Mouse (Mus musculus): ENCODE measurements at regions not wholly inside any gene's neighbourhood (a gene's known extent, or its start where the extent isn't known, plus 50 kb on each side); places are given as distances from the start of the nearest gene placed in this dataset.
A peak's percentile ranks its signal among the peaks of the same experiment; 100 is the strongest.

DNA sequence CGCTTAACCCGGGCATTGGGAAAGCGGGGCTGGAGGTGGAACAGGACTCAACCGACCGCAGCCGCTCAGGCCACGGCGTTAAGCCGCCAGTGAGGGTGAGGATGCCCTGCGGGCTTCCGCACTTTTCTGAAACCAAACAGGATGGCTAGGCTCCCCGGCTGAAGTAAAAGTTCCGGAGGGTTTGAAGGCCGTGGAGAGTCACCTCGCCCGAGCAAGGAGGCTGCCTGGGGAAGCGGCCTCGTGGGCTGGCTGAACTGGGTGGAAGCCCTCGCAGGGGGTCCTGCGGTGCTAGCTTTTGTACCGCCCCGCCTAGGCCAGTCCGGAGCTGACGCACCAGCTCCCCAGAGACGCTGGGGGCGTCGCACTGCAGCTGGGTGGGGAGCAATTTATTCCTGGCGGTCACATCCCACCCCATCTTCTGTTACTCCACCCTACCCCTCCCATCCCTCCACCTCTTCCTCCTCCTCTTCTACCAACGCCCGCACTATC, 217.1 kb downstream of the Mef2c start:
- no peaks in the 10 kb centered on the region; the same call in 1 of the 2 replicates for H3K79me2 ChIP-seq (ENCODE audit: control insufficient read depth, insufficient read depth, low read length, poor library complexity)
- H3K4me1 ChIP-seq (ENCODE audit: control insufficient read depth in 1 of 2, insufficient read depth in 2 of 2, low read length in 2 of 2) = no peaks in the 10 kb centered on the region; a peak in 1 of 4 replicates
- peak; percentile 55 for DNase-seq (ENCODE audit: low read depth, low spot score)
- no peaks in the 10 kb centered on the region for H3K36me3 ChIP-seq (ENCODE audit: control insufficient read depth in 1 of 2, insufficient read depth in 2 of 2, low read length in 2 of 2)
- no peak overlapping the region for H3K27ac ChIP-seq (ENCODE audit: control insufficient read depth, low read depth, low read length)
- peak overlapping the region; percentile 56 to 71 for H3K4me3 ChIP-seq (ENCODE audit: control insufficient read depth in 1 of 2, insufficient read depth in 1 of 2, low read depth in 2 of 2, low read length in 2 of 2)
- TF ChIP-seq MAX (IDR thresholded peaks at IDR 0.05; ENCODE audit: low read length) (no peak), BHLHE40 (IDR thresholded peaks at IDR 0.05; ENCODE audit: borderline replicate concordance, low read depth, low read length) (no peak), ZNF384 (IDR thresholded peaks at IDR 0.05; ENCODE audit: low read depth, low read length) (no peak), ZKSCAN1 (IDR thresholded peaks at IDR 0.05; ENCODE audit: low read depth, low read length) (no peak), JUND (IDR thresholded peaks at IDR 0.05; ENCODE audit: low read depth, low read length) (no peak), RAD21 (IDR thresholded peaks at IDR 0.05; ENCODE audit: low read depth, low read length) (no peak), USF2 (IDR thresholded peaks at IDR 0.05; ENCODE audit: borderline replicate concordance in 1 of 2, insufficient read depth in 1 of 2, low read depth in 1 of 2, low read length in 2 of 2) (no peak), CHD1 (IDR thresholded peaks at IDR 0.05; ENCODE audit: low read depth, low read length) (no peak), CTCF (IDR thresholded peaks at IDR 0.05 in 2 of 3, conservative IDR thresholded peaks at IDR 0.05 in 1 of 3; ENCODE audit: control insufficient read depth in 1 of 3, insufficient read depth in 1 of 3, low read depth in 2 of 3, low read length in 3 of 3, poor library complexity in 1 of 3, severe bottlenecking in 1 of 3) (no peak), MYC (IDR thresholded peaks at IDR 0.05; ENCODE audit: low read depth, low read length) (no peak), MYB (IDR thresholded peaks at IDR 0.05; ENCODE audit: low read depth, low read length) (no peak), TBP (IDR thresholded peaks at IDR 0.05; ENCODE audit: low read depth, low read length) (no peak), HCFC1 (IDR thresholded peaks at IDR 0.05; ENCODE audit: low read depth, low read length) (no peak), EP300 (IDR thresholded peaks at IDR 0.05; ENCODE audit: low read depth in 1 of 2, low read length in 2 of 2) (no peak), E2F4 (IDR thresholded peaks at IDR 0.05; ENCODE audit: borderline replicate concordance, low read depth, low read length) (no peak), KAT2A (conservative IDR thresholded peaks at IDR 0.05; ENCODE audit: low read depth, low read length) (no peak)
- H3K9me3 ChIP-seq (replicated peaks; ENCODE audit: insufficient read depth, low read length) = no peaks in the 10 kb centered on the region
- H3K9ac ChIP-seq (ENCODE audit: control insufficient read depth, low read depth, low read length, poor library complexity, severe bottlenecking) = peak overlapping the region; percentile 55
- H3K27me3 ChIP-seq (ENCODE audit: control insufficient read depth in 1 of 2, insufficient read depth in 2 of 2, low read length in 2 of 2) = no peaks in the 10 kb centered on the region

DNA sequence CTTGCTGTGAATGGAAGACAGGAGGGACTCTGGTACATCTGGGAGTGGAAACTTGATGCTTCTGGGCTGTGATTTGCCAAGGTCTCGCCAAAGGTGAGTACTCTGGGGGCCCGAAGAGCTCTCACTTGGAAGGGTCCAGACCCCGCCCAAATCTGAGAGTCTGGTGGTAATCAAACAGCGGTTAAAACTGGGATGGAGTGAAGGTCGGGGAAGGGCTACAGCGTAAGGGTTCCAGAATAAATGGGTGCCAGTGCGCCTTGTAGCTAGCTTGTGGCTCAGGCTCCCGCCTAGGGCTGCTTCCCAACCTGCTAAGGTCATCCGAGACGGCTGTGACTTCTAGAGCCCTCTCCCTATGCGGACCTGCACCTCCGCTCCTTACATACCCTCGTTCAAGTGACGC, 217.7 kb downstream of the Mef2c start:
- peak overlapping the region in 1 of 2 experiments; percentile 71; a peak in 2 of 4 replicates for H3K4me3 ChIP-seq (ENCODE audit: control insufficient read depth in 1 of 2, insufficient read depth in 1 of 2, low read depth in 2 of 2, low read length in 2 of 2)
- no peak overlapping the region for H3K9ac ChIP-seq (ENCODE audit: control insufficient read depth, low read depth, low read length, poor library complexity, severe bottlenecking)
- no peak for TF ChIP-seq NELFE (IDR thresholded peaks at IDR 0.05; ENCODE audit: low read depth, low read length)
- TF ChIP-seq TBP (IDR thresholded peaks at IDR 0.05; ENCODE audit: low read depth, low read length) = no peak
- TF ChIP-seq ZKSCAN1 (IDR thresholded peaks at IDR 0.05; ENCODE audit: low read depth, low read length) = no peak
- no peak for TF ChIP-seq JUND (IDR thresholded peaks at IDR 0.05; ENCODE audit: low read depth, low read length)
- TF ChIP-seq CTCF (IDR thresholded peaks at IDR 0.05 in 2 of 3, conservative IDR thresholded peaks at IDR 0.05 in 1 of 3; ENCODE audit: control insufficient read depth in 1 of 3, insufficient read depth in 1 of 3, low read depth in 2 of 3, low read length in 3 of 3, poor library complexity in 1 of 3, severe bottlenecking in 1 of 3) = no peak
- no peak for TF ChIP-seq POLR2A (IDR thresholded peaks at IDR 0.05; ENCODE audit: control insufficient read depth in 1 of 2, insufficient read depth in 1 of 2, low read depth in 1 of 2, low read length in 2 of 2, poor library complexity in 1 of 2)
- no peak for TF ChIP-seq E2F4 (IDR thresholded peaks at IDR 0.05; ENCODE audit: borderline replicate concordance, low read depth, low read length)
- TF ChIP-seq GABPA (IDR thresholded peaks at IDR 0.05; ENCODE audit: low read depth, low read length) = no peak
- no peak for TF ChIP-seq CHD2 (IDR thresholded peaks at IDR 0.05; ENCODE audit: low read length)
- no peak for TF ChIP-seq POLR2AphosphoS5 (IDR thresholded peaks at IDR 0.05; ENCODE audit: borderline replicate concordance, low read depth, low read length)
- TF ChIP-seq MAX (IDR thresholded peaks at IDR 0.05; ENCODE audit: low read length) = no peak
- no peak for TF ChIP-seq TAL1 (IDR thresholded peaks at IDR 0.05; ENCODE audit: low read length)
- no peaks in the 10 kb centered on the region for H3K27me3 ChIP-seq (ENCODE audit: control insufficient read depth in 1 of 2, insufficient read depth in 2 of 2, low read length in 2 of 2)
- no peaks in the 10 kb centered on the region; the same call in 1 of the 2 replicates for H3K79me2 ChIP-seq (ENCODE audit: control insufficient read depth, insufficient read depth, low read length, poor library complexity)
- no peaks in the 10 kb centered on the region for H3K9me3 ChIP-seq (replicated peaks; ENCODE audit: insufficient read depth, low read length)
- H3K27ac ChIP-seq (ENCODE audit: control insufficient read depth, low read depth, low read length) = no peak overlapping the region
- no peak for DNase-seq (ENCODE audit: low read depth, low spot score)
- no peaks in the 10 kb centered on the region for H3K36me3 ChIP-seq (ENCODE audit: control insufficient read depth in 1 of 2, insufficient read depth in 2 of 2, low read length in 2 of 2)
- no peaks in the 10 kb centered on the region; a peak in 1 of 4 replicates for H3K4me1 ChIP-seq (ENCODE audit: control insufficient read depth in 1 of 2, insufficient read depth in 2 of 2, low read length in 2 of 2)
